Mouse (Mus musculus) embryonic fibroblast, embryonic 13.5 days (primary cell): Measurements from ENCODE around the gene Gas2l1.

Experiments used
- CTCF ChIP-seq: IDR thresholded peaks from 2 replicates; pipeline ENCODE4 v1.5.1; 2011; ENCODE audit warnings: mild to moderate bottlenecking, control low read depth, low read length, moderate library complexity, borderline replicate concordance; ENCODE audit not compliant: insufficient read depth
- POLR2A ChIP-seq: IDR thresholded peaks from 2 replicates; pipeline ENCODE4 v1.6.1; 2011; ENCODE audit warnings: low read depth, mild to moderate bottlenecking, control low read depth, low read length, moderate library complexity

GRCm38 (mm10) chr11:5074882-5075281, 9.8 kb upstream of the Gas2l1 start:
- no peak for TF ChIP-seq CTCF
- no peak for TF ChIP-seq POLR2A
